Mouse (Mus musculus) adrenal gland, adult 18-20 months (tissue): ENCODE measurements around the gene Aldh5a1. TPM values are rescaled to one million over a fixed set of nuclear protein-coding genes. Genes with fewer than 3 reads are reported as not detected.

Experiments used
- DNase-seq, 2 experiments: peaks; one replicate each; pipeline ENCODE4 v3.0.0; 2021 to 2022; ENCODE audit warnings: low spot score in 2 of 2
- total RNA-seq, 2 experiments: library from RNA; stranded (reverse); gene quantifications; 1 replicate in 1 of 2; 2 replicates in 1 of 2; pipeline ENCODE4 v1.2.3; 2021

Gene Aldh5a1
- total RNA-seq, 2 experiments from 2014 or later, result 15.3 to 17.4 TPM

- no peak for DNase-seq
Measured at GRCm38 (mm10) chr13:24867789-24868188, 69.7 kb downstream of the Aldh5a1 start.

GRCm38 (mm10) chr13:24866430-24867402, 70.7 kb downstream of the Aldh5a1 start:
- DNase-seq, result no peak

- peak; percentile 57 to 59 for DNase-seq
Measured at GRCm38 (mm10) chr13:24862520-24862919, 74.9 kb downstream of the Aldh5a1 start.

GRCm38 (mm10) chr13:24862021-24862420, 75.4 kb downstream of the Aldh5a1 start:
- no peak for DNase-seq

- DNase-seq, result no peak
Measured at GRCm38 (mm10) chr13:24861084-24861483, 76.4 kb downstream of the Aldh5a1 start.

- no peak for DNase-seq
Measured at GRCm38 (mm10) chr13:24859115-24859514, 78.3 kb downstream of the Aldh5a1 start.

Other genes starting within 250 kb of the Aldh5a1 start
- not detected for gene Armh2, start 196.4 kb downstream of the Aldh5a1 start, total RNA-seq
- gene Gmnn, start 175.7 kb downstream of the Aldh5a1 start, total RNA-seq, result 1 to 10 TPM; 5.8 to 6.5 TPM
- 100 to 1,000 TPM; 173 to 246 TPM for gene BC005537, start 136.0 kb downstream of the Aldh5a1 start, total RNA-seq
- 10 to 100 TPM; 67.1 to 80.5 TPM for gene Acot13, start 106.1 kb downstream of the Aldh5a1 start, total RNA-seq
- 10 to 100 TPM; 15.8 to 19.8 TPM for gene Tdp2, start 106.0 kb downstream of the Aldh5a1 start, total RNA-seq
- under 1 TPM; 0.51 to 0.66 TPM for gene D130043K22Rik, start 92.5 kb downstream of the Aldh5a1 start, total RNA-seq
- gene Gpld1, start 5.5 kb upstream of the Aldh5a1 start, total RNA-seq, result 1 to 10 TPM; 4.2 to 5.9 TPM
- 10 to 100 TPM; 50.1 to 61.3 TPM for gene Mrs2, start 82.7 kb upstream of the Aldh5a1 start, total RNA-seq
- under 1 TPM in 1 of 2 experiments, not detected in 1; 0.56 TPM for gene Dcdc2a, start 118.3 kb upstream of the Aldh5a1 start, total RNA-seq